Mouse (Mus musculus): ENCODE measurements around the gene E130116L18Rik. TPM values are rescaled to one million over a fixed set of nuclear protein-coding genes. Genes with fewer than 3 reads are reported as not detected.
"Not testable (repeated sequence)": the region's sequence is repeated elsewhere in the genome, so short reads cannot be mapped to it uniquely, and the experiment has no call there.

The E130116L18Rik gene
- total RNA-seq, 4 experiments from 2014 or later: not detected

GRCm38 (mm10) chr5:25183595-25183994, 39.4 kb downstream of the E130116L18Rik start:
- DNase-seq (ENCODE audit: low spot score in 2 of 2): no peak

- DNase-seq (ENCODE audit: low spot score in 2 of 2): no peak
These were observed 41.9 kb downstream of the E130116L18Rik start, which contains the start of gene Galntl5 for GRCm38 (mm10) chr5:25181004-25181531. Gene Galntl5, plus strand, starts transcription at chr5:25181460.

GRCm38 (mm10) chr5:25179936-25180488, 42.9 kb downstream of the E130116L18Rik start:
- DNase-seq (ENCODE audit: low spot score in 2 of 2): no peak

DNA sequence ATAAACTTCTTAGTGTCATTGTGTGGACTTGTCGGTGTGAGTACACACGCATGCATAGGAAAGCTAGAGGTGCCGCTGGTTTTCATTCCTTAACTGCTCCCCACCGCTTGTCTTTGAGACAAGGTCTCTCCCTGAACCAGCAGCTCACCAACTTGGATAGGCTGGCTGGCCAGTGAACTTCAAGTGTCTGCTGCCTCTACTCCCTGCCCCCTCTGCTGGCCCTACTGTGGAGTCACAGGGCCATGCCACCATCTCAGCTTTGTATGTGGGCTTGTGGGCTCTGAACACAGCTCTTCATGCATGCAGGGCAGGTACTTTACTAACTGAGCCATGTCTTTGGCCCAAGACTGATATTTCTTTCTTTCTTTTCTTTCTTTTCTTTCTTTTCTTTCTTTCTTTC, 43.7 kb downstream of the E130116L18Rik start:
- DNase-seq (ENCODE audit: low spot score in 2 of 2): no peak

DNA sequence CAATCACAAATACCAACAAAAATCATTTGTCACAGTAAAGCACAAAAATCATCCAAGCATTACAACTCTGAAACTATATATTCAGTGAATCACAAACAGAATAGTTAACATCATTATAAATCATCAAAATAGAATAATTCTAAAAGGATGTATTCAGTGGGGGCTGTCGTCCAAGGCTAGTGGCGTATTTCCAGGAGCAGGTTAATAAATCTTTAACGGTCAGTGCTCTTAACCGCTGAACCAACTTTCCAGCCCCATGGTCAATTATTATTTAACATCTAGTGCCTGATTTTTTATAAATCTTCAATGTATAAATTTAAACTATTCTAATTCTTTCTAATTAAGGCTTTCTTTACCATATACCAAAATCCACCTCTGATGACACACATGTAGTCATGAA, 44.4 kb downstream of the E130116L18Rik start:
- DNase-seq (ENCODE audit: low spot score in 2 of 2): not testable (repeated sequence)

DNA sequence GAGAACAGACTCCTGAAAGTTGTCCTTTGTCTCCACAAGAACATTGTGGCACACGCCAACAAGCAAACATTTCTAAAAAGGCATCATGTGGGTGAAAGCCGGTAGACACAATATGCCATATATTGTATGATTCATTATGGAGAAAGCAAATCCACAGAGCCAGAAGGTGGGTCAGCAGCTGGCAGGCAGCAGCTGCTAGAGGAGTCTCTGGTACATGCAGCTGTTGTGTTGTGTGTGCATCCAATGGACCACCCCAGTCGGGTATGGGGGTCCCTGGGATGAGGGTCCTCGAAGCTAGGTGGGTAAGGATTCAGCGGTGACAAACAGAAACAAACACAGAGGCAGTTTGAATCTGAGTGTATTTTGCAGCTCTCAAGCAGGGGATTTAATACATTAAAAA, 45.0 kb downstream of the E130116L18Rik start:
- not testable (repeated sequence) for DNase-seq (ENCODE audit: low spot score in 2 of 2)

Other genes with a start within 250 kb of the E130116L18Rik start
- 100 to 1,000 TPM; 143 to 198 (median 175) TPM for gene Prkag2, start 122.5 kb downstream of the E130116L18Rik start, total RNA-seq (2022)
- gene Galntl5, start 41.7 kb downstream of the E130116L18Rik start, total RNA-seq (2022): not detected
- 10 to 100 TPM; 38.5 to 50.2 (median 43.6) TPM for gene Galnt11, start 1.2 kb downstream of the E130116L18Rik start, total RNA-seq (2022)

All from layer of hippocampus, adult 8-10 months (tissue).